Mouse (Mus musculus) E14TG2a.4 (cell line): Measurements from ENCODE around the gene Mtfr1l.

Experiments used
- CTCF ChIP-seq: conservative IDR thresholded peaks from 2 replicates; pipeline ENCODE4 v1.5.1; 2014; ENCODE audit warnings: low read length
- POU5F1 ChIP-seq: IDR thresholded peaks from 2 replicates; pipeline ENCODE4 v1.6.1; 2014; ENCODE audit warnings: low read length, borderline replicate concordance

- no peak for TF ChIP-seq CTCF
- TF ChIP-seq POU5F1: no peak
Measured at GRCm38 (mm10) chr4:134516981-134517380, 18.2 kb downstream of the Mtfr1l start.
